Mouse (Mus musculus): ENCODE measurements at regions not wholly inside any gene's neighbourhood (a gene's known extent, or its start where the extent isn't known, plus 50 kb on each side); places are given as distances from the start of the nearest gene placed in this dataset.

GRCm38 (mm10) chr2:117556301-117556700, 213.5 kb upstream of the Rasgrp1 start:
- TF ChIP-seq CTCF (conservative IDR thresholded peaks at IDR 0.05; ENCODE audit: insufficient read depth, insufficient read length, low read depth, low read length) (no peak), POLR2A (IDR thresholded peaks at IDR 0.05; ENCODE audit: low read depth, low read length) (no peak)

Data from kidney, adult 2 months (tissue).